18 mouse cellular contexts compared by ENCODE assay signal in the genomic region with DNA sequence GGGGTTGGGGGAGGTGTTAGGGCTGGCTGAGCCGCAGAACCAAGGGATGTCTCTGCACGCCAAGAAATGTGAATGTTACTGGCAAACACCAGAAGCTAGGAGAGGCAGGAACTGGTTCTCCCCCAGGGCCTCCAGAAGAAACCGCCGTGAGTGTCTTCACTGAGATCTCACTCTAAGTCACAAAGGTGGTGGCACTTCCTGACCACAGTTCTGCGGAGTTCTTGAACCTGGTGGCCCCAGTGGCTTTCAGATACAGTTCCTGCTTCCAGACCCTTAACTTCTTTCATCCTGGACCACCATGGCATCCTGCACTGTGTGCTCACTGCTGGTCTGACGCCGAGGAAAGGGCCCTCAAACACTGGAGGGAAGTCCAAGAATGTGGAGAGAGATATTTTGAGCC.
DNase-seq lines count a peak whose midpoint lies in the region.
"Had no signal": no experiment of that assay in that cellular context is flagged by ENCODE, and none has a peak within 500 bp of the region (broad histone marks: within the 10 kb centered on the region; RNA-seq: fewer than 3 reads in every experiment).

No protein-coding gene starts in this region.

- peak; percentile 54 for DNase-seq in CD4-positive, CD25-positive, alpha-beta regulatory T cell, adult 2 months (ENCODE audit: low read depth, low spot score)
- peak; percentile 53 for DNase-seq in T-cell, adult 2 months (ENCODE audit: low spot score)
- DNase-seq in natural killer cell, adult 2 months (ENCODE audit: low spot score in 2 of 2) = peak; percentile 21 to 39
- DNase-seq in thymus, postnatal 36 days = peak; percentile 16 to 27
- no peak for DNase-seq in adrenal gland, adult 18-20 months (ENCODE audit: low spot score in 2 of 2)
- DNase-seq in kidney, postnatal 4 days = no peak
- no peak for DNase-seq in cerebellum, postnatal 4 days (ENCODE audit: low spot score in 2 of 2)
- DNase-seq: adrenal gland, adult 2 months; adrenal gland, postnatal 36 days; cerebellum, adult 18-20 months; forebrain, postnatal 0 days; gastrocnemius, postnatal 10 days; heart, postnatal 4 days; kidney, adult 18-20 months; kidney, postnatal 25 days; layer of hippocampus, postnatal 36 days; liver; lung, adult 2 months had no signal

Comparison
In these comparisons a context has a peak if more than half of its experiments do, and no peak if none do; other contexts are left out.
1. DNase-seq: peak in CD4-positive, CD25-positive, alpha-beta regulatory T cell, adult 2 months (single experiment), T-cell, adult 2 months (single experiment), natural killer cell, adult 2 months (2 of 2) and thymus, postnatal 36 days (2 of 2); none in adrenal gland, adult 18-20 months (0 of 2), kidney, postnatal 4 days (0 of 2) and cerebellum, postnatal 4 days (0 of 2).